Mouse (Mus musculus): ENCODE measurements around the gene Tbc1d8.

- TF ChIP-seq CTCF (conservative IDR thresholded peaks at IDR 0.05; ENCODE audit: low read length) = no peak
- no peak for TF ChIP-seq POU5F1 (IDR thresholded peaks at IDR 0.05; ENCODE audit: borderline replicate concordance, low read length)
Measured at GRCm38 (mm10) chr1:39502817-39503633, 24.5 kb upstream of the Tbc1d8 start.
